In the genomic region with DNA sequence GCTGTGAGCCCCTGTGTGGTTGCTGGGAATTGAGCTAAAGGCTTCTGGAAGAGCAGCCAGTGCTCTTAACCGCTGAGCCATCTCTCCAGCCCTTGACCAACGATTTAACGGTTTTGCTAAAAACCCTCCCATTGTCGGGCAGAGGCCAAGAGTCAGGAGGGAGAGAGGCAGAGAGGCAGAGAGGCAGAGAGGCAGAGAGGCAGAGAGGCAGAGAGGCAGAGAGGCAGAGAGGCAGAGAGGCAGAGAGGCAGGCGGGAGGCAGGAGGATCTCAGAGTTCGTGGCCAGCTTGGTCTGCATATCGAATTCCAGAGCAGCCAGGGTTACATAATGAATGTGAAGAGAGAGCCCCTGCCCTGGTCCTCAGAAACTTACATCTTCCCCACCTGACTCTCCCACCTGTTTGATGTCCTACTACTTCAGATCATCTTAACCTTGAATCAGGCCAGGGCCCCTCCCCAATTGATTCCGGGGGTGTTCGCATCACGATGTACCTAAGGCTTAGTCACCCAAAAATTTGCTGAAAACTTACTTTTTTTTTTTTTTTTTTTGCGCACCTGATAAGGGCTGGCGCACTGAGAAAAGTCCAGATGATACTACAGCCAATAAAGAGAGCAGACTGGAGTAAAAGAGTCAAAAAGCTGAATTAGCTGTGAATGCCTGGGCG, we compare ENCODE assay signal across 8 mouse cellular contexts. TPM values are rescaled to one million over a fixed set of nuclear protein-coding genes. Genes with fewer than 3 reads are reported as not detected.
DNase-seq lines count a peak whose midpoint lies in the region; ATAC-seq and TF ChIP-seq lines count a peak whose summit lies in the region.

No protein-coding gene starts in this region.

- WGBS in limb, embryonic 14.5 days = 10% methylated on average over 13 of the region's 13 CpGs
- WGBS in stomach, postnatal 0 days = 10% methylated on average over 13 of the region's 13 CpGs

- H3K27ac ChIP-seq in limb, embryonic 14.5 days (replicated peaks; ENCODE audit: low read depth, low read length) = no peak overlapping the region
- H3K27ac ChIP-seq in stomach, postnatal 0 days (replicated peaks) = no peak overlapping the region

- no peak for TF ChIP-seq CTCF in stomach, postnatal 0 days (IDR thresholded peaks at IDR 0.05; ENCODE audit: low read depth)

- DNase-seq in thymus, postnatal 14 days = peak; percentile 17
- DNase-seq in thymus, postnatal 25 days = no peak
- DNase-seq in limb, embryonic 14.5 days (ENCODE audit: low spot score) = no peak
- no peak for DNase-seq in stomach, postnatal 0 days (ENCODE audit: low spot score)
- DNase-seq in left cerebral cortex, postnatal 4 days = no peak
- DNase-seq in thymus, adult 18-20 months = no peak

- H3K27me3 ChIP-seq in erythroblast, embryonic 14.5 days (ENCODE audit: control insufficient read depth) = peaks cover 37% of the 10 kb centered on the region
- peaks cover 16% of the 10 kb centered on the region; the same call in 1 of the 2 replicates for H3K27me3 ChIP-seq in limb, embryonic 14.5 days (ENCODE audit: control insufficient read depth, insufficient read depth, low read length)
- no peaks in the 10 kb centered on the region for H3K27me3 ChIP-seq in stomach, postnatal 0 days (ENCODE audit: control insufficient read depth, insufficient read depth, low read length)

- intact Hi-C loops in left cerebral cortex, postnatal 4 days (cut with DNase I) = no loop called here

- peak overlapping the region; percentile 67 for H3K4me2 ChIP-seq in limb, embryonic 14.5 days (replicated peaks; ENCODE audit: low read depth, low read length, severe bottlenecking)
- H3K4me2 ChIP-seq in stomach, postnatal 0 days (replicated peaks; ENCODE audit: low read depth) = peak overlapping the region; percentile 70

- peak overlapping the region; percentile 53; the same call in 1 of the 2 replicates for H3K9ac ChIP-seq in limb, embryonic 14.5 days (ENCODE audit: low read depth, low read length, severe bottlenecking)
- H3K9ac ChIP-seq in stomach, postnatal 0 days (ENCODE audit: low read length) = peak overlapping the region; percentile 56; the same call in 1 of the 2 replicates

- H3K9me3 ChIP-seq in erythroblast, embryonic 14.5 days (ENCODE audit: control insufficient read depth, low read length) = no peaks in the 10 kb centered on the region; the same call in 1 of the 2 replicates
- no peaks in the 10 kb centered on the region for H3K9me3 ChIP-seq in limb, embryonic 14.5 days (ENCODE audit: control insufficient read depth, low read length)
- H3K9me3 ChIP-seq in stomach, postnatal 0 days (ENCODE audit: control insufficient read depth, low read length) = no peaks in the 10 kb centered on the region

- H3K4me1 ChIP-seq in erythroblast, embryonic 14.5 days (ENCODE audit: control insufficient read depth) = peaks cover 12% of the 10 kb centered on the region
- H3K4me1 ChIP-seq in limb, embryonic 14.5 days (ENCODE audit: control insufficient read depth, insufficient read depth, low read length) = no peaks in the 10 kb centered on the region
- no peaks in the 10 kb centered on the region for H3K4me1 ChIP-seq in stomach, postnatal 0 days (replicated peaks; ENCODE audit: control insufficient read depth, insufficient read depth)

- H3K36me3 ChIP-seq in erythroblast, embryonic 14.5 days (ENCODE audit: control insufficient read depth) = no peaks in the 10 kb centered on the region
- no peaks in the 10 kb centered on the region for H3K36me3 ChIP-seq in limb, embryonic 14.5 days (ENCODE audit: control insufficient read depth, insufficient read depth, low read length)
- no peaks in the 10 kb centered on the region for H3K36me3 ChIP-seq in stomach, postnatal 0 days (ENCODE audit: control insufficient read depth, insufficient read depth, low read length)

- H3K4me3 ChIP-seq in erythroblast, embryonic 14.5 days (replicated peaks) = peak overlapping the region; percentile 57
- peak overlapping the region; percentile 44 for H3K4me3 ChIP-seq in limb, embryonic 14.5 days (replicated peaks; ENCODE audit: low read length)
- peak overlapping the region; percentile 48 for H3K4me3 ChIP-seq in stomach, postnatal 0 days (ENCODE audit: low read depth, low read length)

- no peak for ATAC-seq in erythroblast, adult 5-6 weeks (replicated peaks; ENCODE audit: low FRiP score, poor library complexity, severe bottlenecking)
- no peak for ATAC-seq in limb, embryonic 14.5 days (ENCODE audit: low FRiP score, low read depth)
- no peak for ATAC-seq in stomach, postnatal 0 days (ENCODE audit: low FRiP score, low TSS enrichment)

- no peak for TF ChIP-seq EP300 in stomach, postnatal 0 days (optimal IDR thresholded peaks at IDR 0.05)

- no peak for TF ChIP-seq POLR2A in limb, embryonic 14.5 days (IDR thresholded peaks at IDR 0.05; ENCODE audit: borderline replicate concordance, extremely low read depth, insufficient read depth, insufficient read length)

RNA-seq across cellular contexts. Expression of a gene that starts 13.1 kb away (rescaled TPM):
- 0.01 TPM in 1 of 2 replicates, not detected in the other for polyA plus RNA-seq in erythroblast, embryonic 14.5 days (2012)
- 0.63 TPM in 1 of 2 replicates, not detected in the other for total RNA-seq in erythroblast, adult 5-6 weeks (2015; ENCODE audit: low replicate concordance)
- 1.1 TPM in 1 of 2 replicates, not detected in the other for total RNA-seq in erythroblast, adult 5-6 weeks (2017; ENCODE audit: low replicate concordance)
- 1.1 and 1.5 TPM in 2 replicates for polyA plus RNA-seq in limb, embryonic 14.5 days (2012; rRNA removed)
- polyA plus RNA-seq in limb, embryonic 14.5 days (2014; fragmentation: Nextera tagmentation; extraction: Ambion mirVana) = 3.4 and 4.6 TPM in 2 replicates
- polyA plus RNA-seq in stomach, postnatal 0 days (2015; fragmentation: Nextera tagmentation; extraction: Ambion mirVana) = 34.6 and 37.7 TPM in 2 replicates
- 1 to 10 TPM; 1.1 to 1.6 TPM for total RNA-seq in left cerebral cortex, postnatal 4 days (2021)

RNA-seq across cellular contexts. Expression of a gene that starts 58.9 kb away (rescaled TPM):
- 0.23 and 0.28 TPM in 2 replicates for polyA plus RNA-seq in erythroblast, embryonic 14.5 days (2012)
- total RNA-seq in erythroblast, adult 5-6 weeks (2015; ENCODE audit: low replicate concordance) = 3.6 TPM in 1 of 2 replicates, not detected in the other
- total RNA-seq in erythroblast, adult 5-6 weeks (2017; ENCODE audit: low replicate concordance) = 0.34 and 2.1 TPM in 2 replicates
- 20.1 and 20.5 TPM in 2 replicates for polyA plus RNA-seq in limb, embryonic 14.5 days (2012; rRNA removed)
- polyA plus RNA-seq in limb, embryonic 14.5 days (2014; fragmentation: Nextera tagmentation; extraction: Ambion mirVana) = 29.5 and 31.2 TPM in 2 replicates
- polyA plus RNA-seq in stomach, postnatal 0 days (2015; fragmentation: Nextera tagmentation; extraction: Ambion mirVana) = 44.0 and 44.8 TPM in 2 replicates
- 1 to 10 TPM; 4.8 to 5.6 TPM for total RNA-seq in left cerebral cortex, postnatal 4 days (2021)

RNA-seq across cellular contexts. Expression of a gene that starts 59.0 kb away (rescaled TPM):
- not detected in 2 replicates for polyA plus RNA-seq in erythroblast, embryonic 14.5 days (2012)
- not detected in 2 replicates for total RNA-seq in erythroblast, adult 5-6 weeks (2015; ENCODE audit: low replicate concordance)
- total RNA-seq in erythroblast, adult 5-6 weeks (2017; ENCODE audit: low replicate concordance) = not detected in 2 replicates
- 3.8 and 4.0 TPM in 2 replicates for polyA plus RNA-seq in limb, embryonic 14.5 days (2012; rRNA removed)
- 3.0 and 4.6 TPM in 2 replicates for polyA plus RNA-seq in limb, embryonic 14.5 days (2014; fragmentation: Nextera tagmentation; extraction: Ambion mirVana)
- 0.69 and 0.87 TPM in 2 replicates for polyA plus RNA-seq in stomach, postnatal 0 days (2015; fragmentation: Nextera tagmentation; extraction: Ambion mirVana)
- total RNA-seq in left cerebral cortex, postnatal 4 days (2021) = 10 to 100 TPM; 35.1 to 38.4 TPM

Comparison
In these comparisons a context has a peak if more than half of its experiments do, and no peak if none do; other contexts are left out.
1. RNA of a gene that starts 58.9 kb away (polyA plus RNA-seq): 44.0 to 44.8 TPM in stomach, postnatal 0 days and 20.1 to 31.2 TPM in limb, embryonic 14.5 days; 0.23 to 0.28 TPM in erythroblast, embryonic 14.5 days; every median in the first group is over 10 times any median in the second.
2. Peak in every context shown above with its lines, with median percentiles within 50 percentile points of each other: H3K4me3 ChIP-seq.